Mouse (Mus musculus) thymus, adult 2 months (tissue): Measurements from ENCODE around the gene Gpnmb. TPM values are rescaled to one million over a fixed set of nuclear protein-coding genes. Genes with fewer than 3 reads are reported as not detected.
A peak's percentile ranks its signal among the peaks of the same experiment; 100 is the strongest.

Source experiments
- DNase-seq: peaks from one replicate; pipeline ENCODE4 v3.0.0; 2021
- H3K27ac ChIP-seq: fragments of 200-500 bp; 2 replicates; pipeline ENCODE4 v1.5.1; 2012; ENCODE audit warnings: low read length, control low read depth; ENCODE audit not compliant: control insufficient read depth, insufficient read depth
- H3K27me3 ChIP-seq: fragments of 200-500 bp; 2 replicates; pipeline ENCODE4 v1.6.1; 2012; ENCODE audit warnings: mild to moderate bottlenecking, low read length, moderate library complexity, mixed read lengths; ENCODE audit not compliant: control insufficient read depth, insufficient read depth
- H3K36me3 ChIP-seq: fragments of 200-500 bp; 2 replicates; pipeline ENCODE4 v1.6.1; 2012; ENCODE audit warnings: mild to moderate bottlenecking, low read length, moderate library complexity; ENCODE audit not compliant: control insufficient read depth, insufficient read depth
- H3K4me1 ChIP-seq: fragments of 200-500 bp; replicated peaks from 2 replicates; pipeline ENCODE4 v1.6.1; 2012; ENCODE audit warnings: low read length; ENCODE audit not compliant: control insufficient read depth, insufficient read depth
- H3K4me3 ChIP-seq: fragments of 200-500 bp; 2 replicates; pipeline ENCODE4 v1.5.1; 2012; ENCODE audit warnings: mild to moderate bottlenecking, low read length, control low read depth, moderate library complexity; ENCODE audit not compliant: control insufficient read depth, insufficient read depth
- CTCF ChIP-seq: fragments of 200-500 bp; IDR thresholded peaks from 2 replicates; pipeline ENCODE4 v1.5.1; 2012; ENCODE audit warnings: mild to moderate bottlenecking, control low read depth, low read length, moderate library complexity, borderline replicate concordance; ENCODE audit not compliant: control insufficient read depth, poor library complexity, insufficient read depth; ENCODE audit errors: extremely low read depth
- POLR2A ChIP-seq: fragments of 200-500 bp; IDR thresholded peaks from 2 replicates; pipeline ENCODE4 v1.6.1; 2012; ENCODE audit warnings: mild to moderate bottlenecking, low read length, control low read depth, moderate library complexity; ENCODE audit not compliant: control insufficient read depth, poor library complexity, insufficient read depth; ENCODE audit errors: extremely low read depth
- WGBS: fragments of 180-500 bp; shearing (Covaris S2); methylation state at CpG from one replicate; pipeline ENCODE4 v1.1.7; 2018; 5-methylcytosine and 5-hydroxymethylcytosine counted together
- polyA plus RNA-seq: library from polyadenylated mRNA; depleted of rRNA; stranded (reverse); fragments of >200 nt; gene quantifications from 2 replicates; pipeline ENCODE4 v1.2.3, GENCODE M21; 2012

Gene Gpnmb
- polyA plus RNA-seq, 1 experiment: 15.2 TPM

DNA sequence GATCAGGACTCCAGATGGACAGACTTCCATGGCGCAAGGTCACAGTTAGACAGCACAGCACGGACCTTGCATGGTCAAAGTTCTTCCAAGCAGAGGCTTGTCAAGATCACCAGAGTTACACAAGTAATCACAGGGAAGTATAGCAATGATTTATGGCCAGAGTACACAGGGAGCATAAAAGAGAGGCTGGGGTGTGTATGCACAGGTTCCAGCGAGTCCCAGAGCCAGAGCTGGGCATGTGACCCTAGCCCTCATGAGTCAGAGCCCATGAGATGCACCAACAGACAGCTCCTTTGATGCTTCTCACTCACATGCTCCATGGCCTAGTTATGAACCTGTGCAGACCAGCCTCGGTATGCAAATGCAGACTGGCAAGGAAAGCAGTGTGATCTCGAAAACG, 8.3 kb upstream of the Gpnmb start:
- DNase-seq: no peak
- Histone ChIP-seq H3K27ac (no peak overlapping the region), H3K27me3 (no peaks in the 10 kb centered on the region), H3K4me1 (no peaks in the 10 kb centered on the region; the same call in 1 of the 2 replicates), H3K4me3 (no peak overlapping the region), H3K36me3 (no peaks in the 10 kb centered on the region)
- TF ChIP-seq POLR2A (no peak), CTCF (no peak)
- 90% methylated on average over 6 of the region's 6 CpGs for WGBS

DNA sequence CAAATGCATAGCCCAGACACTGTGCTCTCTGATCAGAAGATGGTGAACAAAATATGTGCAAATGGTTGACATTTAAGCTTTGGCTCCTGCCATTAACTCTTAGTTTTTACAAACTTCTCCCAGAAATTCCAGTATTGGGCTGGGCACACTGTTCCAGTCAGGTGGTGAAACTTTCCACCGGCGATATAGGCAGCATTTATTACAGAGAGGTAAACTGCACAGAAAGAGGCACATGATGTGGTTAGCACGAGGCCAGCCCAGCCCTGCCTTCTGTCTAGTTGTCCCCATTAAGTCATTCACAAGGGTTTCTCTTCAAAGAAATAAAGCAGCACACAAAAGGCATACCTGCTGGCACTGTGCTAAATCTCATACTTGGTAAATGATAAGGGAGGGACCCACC, 7.6 kb upstream of the Gpnmb start:
- no peak overlapping the region for H3K4me3 ChIP-seq
- no peak for TF ChIP-seq POLR2A
- no peak for TF ChIP-seq CTCF
- DNase-seq: no peak
- no peaks in the 10 kb centered on the region; the same call in 1 of the 2 replicates for H3K4me1 ChIP-seq
- H3K27ac ChIP-seq: no peak overlapping the region
- WGBS: 88% methylated on average over 3 of the region's 3 CpGs
- H3K36me3 ChIP-seq: no peaks in the 10 kb centered on the region
- no peaks in the 10 kb centered on the region for H3K27me3 ChIP-seq

DNA sequence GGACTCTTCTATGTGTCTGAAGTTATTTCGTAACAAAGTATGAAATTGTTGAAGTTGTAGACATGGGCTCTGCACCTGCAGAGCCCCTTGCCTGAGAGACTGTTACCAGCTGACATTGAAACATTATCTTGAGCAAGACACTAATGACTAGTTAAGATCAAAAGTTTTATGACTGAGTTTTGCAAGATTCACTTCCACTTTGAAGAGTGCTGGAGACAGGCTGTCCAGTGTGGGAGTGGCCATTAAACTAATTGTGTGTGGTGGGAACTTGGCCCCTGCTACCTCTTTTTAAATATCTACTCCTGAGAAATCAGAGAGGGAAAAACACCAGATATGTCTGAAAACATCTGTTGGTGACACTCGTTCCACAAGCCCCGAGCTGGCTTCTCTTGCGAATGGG, 5.1 kb upstream of the Gpnmb start:
- H3K27me3 ChIP-seq: no peaks in the 10 kb centered on the region
- H3K27ac ChIP-seq: no peak overlapping the region
- TF ChIP-seq CTCF (no peak), POLR2A (no peak)
- no peak overlapping the region for H3K4me3 ChIP-seq
- H3K4me1 ChIP-seq: peaks cover 3% of the 10 kb centered on the region
- H3K36me3 ChIP-seq: no peaks in the 10 kb centered on the region
- 85% methylated on average over 4 of the region's 4 CpGs for WGBS
- no peak for DNase-seq

DNA sequence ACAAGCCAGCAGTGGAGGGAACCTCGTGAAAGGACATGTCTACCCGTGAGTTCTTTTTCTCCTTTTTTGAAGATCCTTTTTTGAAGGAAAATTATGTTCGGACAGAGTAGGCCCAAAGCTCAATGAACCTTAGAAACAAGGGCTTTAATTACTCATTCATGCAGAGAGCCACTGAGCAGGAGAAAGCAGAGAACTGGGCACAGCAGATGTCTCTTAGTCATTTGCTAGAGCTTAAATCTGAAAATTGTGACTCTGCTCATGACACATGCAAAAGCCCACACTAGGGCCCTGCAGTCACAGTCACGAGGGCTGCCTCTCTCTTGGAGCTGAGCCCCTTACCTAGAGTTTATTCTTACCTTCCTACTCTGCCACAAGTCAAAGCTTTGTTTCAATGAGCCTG, 3.6 kb upstream of the Gpnmb start:
- H3K4me3 ChIP-seq: no peak overlapping the region
- H3K4me1 ChIP-seq: peaks cover 14% of the 10 kb centered on the region
- no peaks in the 10 kb centered on the region for H3K27me3 ChIP-seq
- no peak for DNase-seq
- WGBS: 78% methylated on average over 4 of the region's 4 CpGs
- TF ChIP-seq CTCF (no peak), POLR2A (no peak)
- no peak overlapping the region for H3K27ac ChIP-seq
- H3K36me3 ChIP-seq: no peaks in the 10 kb centered on the region

DNA sequence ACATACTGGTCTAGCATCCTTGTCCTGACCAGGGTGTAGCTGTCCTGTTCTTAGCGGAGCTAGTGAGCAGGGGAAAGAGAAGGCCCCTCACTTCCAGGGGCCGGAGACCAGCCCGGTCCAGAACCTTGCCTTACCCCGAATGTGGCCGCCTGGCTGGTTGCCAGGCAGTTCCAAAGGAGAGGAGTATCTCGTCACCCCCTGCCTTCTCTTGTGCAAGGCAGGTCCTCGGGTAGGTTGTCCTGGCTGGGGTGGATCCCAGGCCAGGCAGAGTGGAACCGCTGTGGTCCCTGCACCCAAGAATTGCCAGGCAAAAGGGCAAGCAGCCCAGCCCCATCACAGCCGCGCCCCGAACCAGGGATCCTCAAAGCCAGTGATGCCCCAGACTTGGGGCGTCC, 919 bp downstream of the Gpnmb start:
- TF ChIP-seq POLR2A (no peak), CTCF (no peak)
- Histone ChIP-seq H3K27me3 (no peaks in the 10 kb centered on the region), H3K4me1 (peaks cover 17% of the 10 kb centered on the region), H3K36me3 (no peaks in the 10 kb centered on the region), H3K4me3 (no peak overlapping the region), H3K27ac (no peak overlapping the region)
- DNase-seq: no peak
- WGBS: 81% methylated on average over 12 of the region's 12 CpGs

DNA sequence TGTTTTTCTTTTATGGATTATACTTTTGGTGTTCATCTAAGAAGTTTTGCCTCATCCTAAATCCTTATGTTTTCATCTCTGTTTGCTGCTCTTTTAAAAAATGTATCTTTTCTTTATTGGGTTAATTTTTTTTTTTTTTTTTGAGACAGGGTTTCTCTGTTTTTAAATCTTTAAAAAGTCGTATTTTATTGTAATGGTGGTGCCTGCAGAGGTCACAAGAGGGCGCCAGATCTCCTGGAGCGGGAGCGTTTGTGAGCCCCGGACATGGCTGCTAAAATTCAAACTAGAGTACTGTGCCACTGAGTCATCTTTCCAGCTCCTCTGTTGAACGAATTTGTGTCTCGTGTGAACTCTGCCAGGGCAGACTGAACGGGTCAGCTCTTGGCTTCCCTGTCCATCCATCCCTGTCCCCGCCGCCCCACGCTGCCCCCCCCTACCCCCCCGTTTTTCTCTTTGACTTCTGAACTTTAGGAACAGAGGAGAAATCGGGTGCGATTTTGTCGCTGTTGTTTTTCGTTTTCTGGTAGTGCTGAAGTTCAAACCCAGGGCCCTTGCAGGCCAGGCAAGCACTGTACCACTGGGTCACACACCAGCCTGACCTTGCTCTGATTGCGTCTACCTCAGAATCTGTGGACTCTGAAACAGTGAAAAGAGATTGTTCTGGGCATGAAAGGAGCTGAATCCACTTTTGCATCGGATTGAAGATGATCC, 3.3 kb downstream of the Gpnmb start:
- Histone ChIP-seq H3K27me3 (no peaks in the 10 kb centered on the region), H3K36me3 (no peaks in the 10 kb centered on the region), H3K4me1 (peaks cover 17% of the 10 kb centered on the region), H3K4me3 (no peak overlapping the region), H3K27ac (no peak overlapping the region)
- 17% methylated on average over 18 of the region's 18 CpGs for WGBS
- peak; percentile 67 for DNase-seq
- TF ChIP-seq CTCF (peak; percentile 77), POLR2A (no peak)
